Mouse (Mus musculus) gastrocnemius, postnatal 10 days (tissue): ENCODE measurements around the gene Atp13a2. TPM values are rescaled to one million over a fixed set of nuclear protein-coding genes. Genes with fewer than 3 reads are reported as not detected.

Experiments used
- DNase-seq: peaks from one replicate; pipeline ENCODE4 v3.0.0; 2021; ENCODE audit warnings: mixed read lengths
- total RNA-seq, 2 experiments: library from RNA; stranded (reverse); gene quantifications; 2 replicates each; pipeline ENCODE4 v1.2.3; 2021

The Atp13a2 gene
- total RNA-seq, 2 experiments from 2014 or later = 19.1 to 25.9 TPM

GRCm38 (mm10) chr4:140995811-140996210, 9.1 kb downstream of the Atp13a2 start:
- DNase-seq = no peak

GRCm38 (mm10) chr4:140996812-140997211, 10.1 kb downstream of the Atp13a2 start:
- no peak for DNase-seq

- DNase-seq = peak; percentile 65
Observed at GRCm38 (mm10) chr4:141005983-141006382, 19.3 kb downstream of the Atp13a2 start.

DNA sequence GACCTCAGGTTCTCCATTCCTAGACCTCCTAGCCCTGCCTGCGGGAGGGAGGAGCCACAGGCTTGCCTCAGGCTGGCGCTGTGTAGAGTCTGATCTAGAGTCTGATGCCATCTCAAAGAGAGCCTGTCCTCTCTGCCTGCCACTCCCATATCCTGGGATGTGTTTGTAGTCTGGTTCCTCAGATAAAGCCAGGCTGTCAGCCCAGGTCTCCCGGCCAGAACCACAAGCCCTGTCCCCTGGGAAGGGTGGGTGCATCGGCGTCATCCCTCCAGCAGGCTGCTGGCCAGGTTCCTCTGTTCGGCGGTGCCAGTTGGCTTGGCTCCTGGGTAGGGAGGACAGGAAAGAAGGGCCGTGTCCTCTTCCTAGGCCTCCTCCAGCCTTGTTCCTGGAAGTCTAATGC, 21.4 kb downstream of the Atp13a2 start:
- DNase-seq = no peak

GRCm38 (mm10) chr4:141010118-141010517, 23.4 kb downstream of the Atp13a2 start, which contains the start of gene Mfap2:
Mfap2 (plus strand) TSS chr4:141010418.
- DNase-seq = no peak

DNA sequence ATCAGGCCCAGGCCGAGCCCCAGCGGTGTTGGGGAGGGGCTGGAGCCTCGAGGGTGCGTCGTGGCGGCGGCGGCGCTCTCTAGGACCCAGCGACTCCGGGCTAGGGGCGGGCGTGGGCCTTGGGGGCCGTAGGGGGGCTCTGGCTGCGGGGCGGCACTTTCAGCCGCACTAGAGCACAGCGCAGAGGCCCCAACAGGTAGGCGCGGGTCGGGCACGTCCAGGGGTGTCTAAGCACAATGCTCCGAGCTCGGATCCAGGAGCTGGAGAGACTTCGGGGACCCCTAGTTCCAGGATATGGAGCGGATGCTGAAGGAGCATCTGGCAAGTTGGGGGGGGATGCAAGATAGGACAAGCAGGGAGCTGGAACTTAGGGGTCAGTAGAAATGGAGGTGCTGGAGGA, 23.9 kb downstream of the Atp13a2 start:
- DNase-seq = no peak

DNA sequence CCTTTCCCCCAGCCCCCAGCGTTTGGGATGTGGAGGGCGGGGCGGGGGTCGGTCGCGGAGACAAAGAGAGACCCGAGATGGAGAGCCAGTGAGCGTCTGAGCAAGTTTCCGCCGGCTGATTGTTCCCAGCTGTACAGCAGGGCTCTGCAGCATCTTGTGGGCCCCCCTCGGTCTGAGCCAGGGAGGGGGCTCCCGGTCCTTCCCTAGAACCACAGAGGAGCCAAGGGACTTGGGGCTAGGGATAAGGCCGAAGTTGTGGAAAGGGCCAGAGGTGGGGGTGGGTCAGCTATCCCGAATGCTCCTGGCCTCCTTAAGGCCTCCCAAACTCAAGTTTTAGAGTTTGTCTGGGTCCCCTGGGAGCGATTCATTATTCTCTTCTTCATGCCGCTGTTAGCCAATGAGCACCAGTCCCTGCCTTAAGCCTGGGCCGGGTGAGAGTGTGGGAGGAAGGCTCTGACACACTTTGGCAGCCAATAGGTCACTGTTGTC, 24.3 kb downstream of the Atp13a2 start:
- DNase-seq = no peak

DNA sequence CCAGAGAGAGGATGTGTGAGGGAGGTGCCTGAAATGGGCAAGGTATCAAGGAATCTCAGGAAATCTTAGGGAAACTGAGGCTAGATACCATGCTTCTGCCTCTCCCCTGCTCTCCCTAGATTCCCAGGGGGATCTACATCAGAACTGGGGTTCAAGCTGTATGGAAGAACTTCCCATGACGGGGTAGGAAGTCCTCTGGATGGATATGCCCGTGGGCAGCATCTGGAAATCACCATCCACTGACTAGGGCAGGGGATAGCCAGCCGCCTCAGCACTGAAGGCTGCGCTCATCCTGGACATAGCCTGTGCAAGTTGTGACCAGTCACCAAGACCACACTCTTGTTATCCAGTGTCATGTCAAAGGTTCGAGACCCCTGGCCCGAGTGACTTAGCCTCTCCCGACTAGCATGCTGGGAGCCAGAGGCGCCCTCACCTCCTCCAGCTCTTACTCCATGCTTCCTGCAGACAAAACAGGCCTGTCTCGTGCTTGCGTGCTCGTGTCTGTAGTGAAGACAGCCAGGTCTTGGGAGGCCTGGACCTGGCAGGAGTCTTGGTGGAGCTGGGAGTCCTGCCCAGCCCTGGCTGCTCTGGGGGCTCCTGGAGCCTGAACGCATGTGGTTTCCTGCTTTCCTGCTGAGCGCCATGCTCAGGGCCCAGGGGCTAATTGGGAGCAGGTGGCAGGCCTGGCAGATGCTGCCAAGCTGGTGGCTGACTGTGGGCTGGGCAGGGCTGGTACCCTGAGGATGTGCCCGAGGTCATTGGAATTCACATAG, 25.1 kb downstream of the Atp13a2 start:
- DNase-seq = peak; percentile 58

DNA sequence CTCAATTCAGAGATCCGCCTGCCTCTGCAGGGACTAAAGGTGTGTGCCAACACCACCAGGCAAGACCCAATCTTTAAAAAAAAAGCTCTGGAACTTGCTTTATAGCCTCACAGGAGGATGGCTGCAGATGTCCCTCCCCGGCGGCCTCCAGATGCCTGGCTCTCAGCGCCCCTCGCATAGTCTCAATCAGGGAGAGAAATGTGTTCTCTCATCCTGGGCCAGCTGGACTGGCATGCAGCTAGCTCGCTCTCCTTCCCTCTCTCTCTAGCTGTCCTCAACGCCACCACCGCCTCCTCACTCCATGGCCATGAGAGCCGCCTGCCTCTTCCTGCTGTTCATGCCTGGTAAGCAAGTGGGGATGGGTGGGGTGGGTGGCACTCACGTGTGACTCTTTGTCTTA, 25.9 kb downstream of the Atp13a2 start:
- DNase-seq = no peak

GRCm38 (mm10) chr4:141014114-141014513, 27.4 kb downstream of the Atp13a2 start:
- DNase-seq = no peak

GRCm38 (mm10) chr4:141014856-141015255, 28.2 kb downstream of the Atp13a2 start:
- DNase-seq = no peak

DNA sequence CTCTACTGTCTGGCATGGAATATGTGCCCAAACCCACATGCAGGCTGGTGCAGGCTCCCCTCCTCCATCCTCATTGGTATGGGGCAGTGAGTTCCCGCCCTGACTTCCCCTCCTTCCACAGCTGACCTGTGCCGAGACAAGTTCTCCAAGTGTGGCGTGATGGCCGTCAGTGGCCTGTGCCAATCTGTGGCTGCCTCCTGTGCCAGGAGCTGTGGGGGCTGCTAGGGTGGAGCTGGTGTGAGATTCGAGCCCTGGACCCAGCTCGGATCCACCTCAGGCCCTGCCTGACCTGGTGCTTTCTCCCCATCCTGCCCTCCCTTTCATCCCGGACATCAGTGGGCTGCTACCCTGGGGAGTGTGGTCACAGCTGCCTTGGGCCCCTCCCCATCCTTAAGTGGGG, 28.7 kb downstream of the Atp13a2 start:
- DNase-seq = no peak

- no peak for DNase-seq
Observed at GRCm38 (mm10) chr4:141016311-141016710, 29.6 kb downstream of the Atp13a2 start.

GRCm38 (mm10) chr4:141017657-141018436, 31.2 kb downstream of the Atp13a2 start:
- DNase-seq = no peak

GRCm38 (mm10) chr4:141020220-141020619, 33.5 kb downstream of the Atp13a2 start:
- no peak for DNase-seq

- DNase-seq = peak; percentile 71
Observed at GRCm38 (mm10) chr4:141020811-141021613, 34.3 kb downstream of the Atp13a2 start.

- no peak for DNase-seq
Observed at GRCm38 (mm10) chr4:141021614-141021929, 34.9 kb downstream of the Atp13a2 start.

GRCm38 (mm10) chr4:141024052-141024451, 37.4 kb downstream of the Atp13a2 start:
- DNase-seq = no peak

DNA sequence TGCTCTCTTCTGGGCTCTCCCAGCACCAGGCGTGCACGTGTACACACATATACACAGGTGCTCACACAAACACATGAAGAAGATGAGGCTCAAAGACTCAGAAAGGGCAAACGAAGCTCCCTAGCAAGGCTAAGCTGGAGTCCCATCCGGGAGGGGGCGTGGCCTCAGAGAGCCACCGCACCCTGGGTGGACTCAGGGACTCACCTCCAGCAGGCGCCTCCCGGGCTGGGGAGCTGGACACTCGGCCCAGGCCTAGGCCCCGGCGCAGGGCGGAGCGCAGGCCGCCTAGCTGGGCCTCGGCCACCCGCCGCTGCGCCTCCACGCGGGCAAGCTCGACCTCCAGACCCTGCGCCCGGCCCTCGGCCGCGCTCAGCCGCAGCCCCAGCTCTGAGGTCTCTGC, 38.3 kb downstream of the Atp13a2 start:
- DNase-seq = no peak

GRCm38 (mm10) chr4:141030541-141031206, 44.0 kb downstream of the Atp13a2 start:
- DNase-seq = no peak

DNA sequence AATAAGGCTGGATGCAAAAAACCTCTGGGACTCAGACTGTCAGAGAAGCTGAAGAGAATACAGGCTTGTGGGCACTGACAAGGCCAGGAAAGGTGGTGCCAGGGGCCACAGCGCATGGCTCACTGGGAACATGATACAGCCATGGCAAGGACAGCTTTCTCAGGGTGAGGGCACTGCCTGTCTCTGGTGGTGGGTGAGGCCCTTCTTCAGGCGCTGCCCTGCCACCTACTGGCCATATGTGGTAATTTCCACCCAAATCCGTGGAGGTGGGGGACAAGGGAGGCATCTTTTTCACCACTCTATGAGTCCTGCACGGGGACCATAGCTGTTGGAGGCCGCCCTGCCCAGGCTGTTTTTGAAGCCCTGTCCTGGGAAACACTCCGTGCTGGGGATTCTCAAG, 45.1 kb downstream of the Atp13a2 start:
- DNase-seq = peak; percentile 87
